In the genomic region with DNA sequence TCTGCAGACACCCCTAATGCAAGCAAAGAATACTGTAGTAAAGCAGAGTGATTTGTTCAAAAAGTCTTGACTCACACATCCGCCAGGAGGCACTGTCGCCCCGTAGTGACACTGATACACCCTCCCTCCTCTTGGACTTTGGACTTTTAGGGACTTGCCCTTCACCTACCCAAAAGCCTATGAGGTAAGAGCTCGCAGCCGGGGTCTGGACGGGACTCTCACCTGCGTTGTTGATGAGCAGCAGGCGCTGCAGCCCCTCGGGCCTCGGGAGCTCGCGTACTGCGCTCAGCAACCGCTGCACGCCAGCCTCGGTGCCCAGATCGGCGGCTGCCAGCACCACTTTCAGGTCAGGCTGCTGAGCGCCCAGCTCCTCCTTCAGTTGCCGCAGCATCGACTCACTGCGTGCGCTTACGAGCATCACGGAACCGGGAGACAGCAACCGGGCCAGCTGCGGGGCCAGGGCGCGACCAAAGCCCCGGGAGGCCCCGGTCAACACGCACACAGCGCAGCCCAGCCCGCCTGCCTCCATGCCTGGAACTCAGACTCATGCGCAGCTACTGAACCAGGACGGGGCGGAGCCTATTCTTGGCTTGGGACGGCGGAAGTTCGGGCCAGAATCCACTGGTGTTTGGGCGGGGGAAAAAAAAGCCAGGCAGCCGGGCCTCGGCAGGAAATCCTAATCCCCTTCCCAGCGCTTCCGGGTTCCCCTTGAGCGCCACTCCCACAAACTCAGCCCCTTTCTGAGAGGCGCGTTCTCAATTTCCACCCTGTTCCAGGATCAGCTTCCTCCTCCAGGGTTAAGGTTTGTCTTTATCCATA, we compare ENCODE assay signal across 8 mouse cellular contexts. TPM values are rescaled to one million over a fixed set of nuclear protein-coding genes. Genes with fewer than 3 reads are reported as not detected.
A peak's percentile ranks its signal among the peaks of the same experiment; 100 is the strongest.
DNase-seq lines count a peak whose midpoint lies in the region; ATAC-seq and TF ChIP-seq lines count a peak whose summit lies in the region.

A gene (minus strand): TSS at position 550 of the 819 bp plus-strand sequence.

- no peaks in the 10 kb centered on the region for H3K79me2 ChIP-seq in liver, adult 2 months (ENCODE audit: control insufficient read depth, insufficient read depth, low read length)
- no peaks in the 10 kb centered on the region for H3K79me2 ChIP-seq in myocyte (ENCODE audit: control insufficient read depth, insufficient read depth)

- TF ChIP-seq CTCF in liver, adult 2 months (IDR thresholded peaks at IDR 0.05; ENCODE audit: low read depth, low read length): peak; percentile 76

- peaks cover 6% of the 10 kb centered on the region for H3K36me3 ChIP-seq in heart, embryonic 11.5 days (ENCODE audit: control insufficient read depth, insufficient read depth, low read length)
- peaks cover 12% of the 10 kb centered on the region; the same call in 1 of the 2 replicates for H3K36me3 ChIP-seq in kidney, embryonic 16.5 days (ENCODE audit: insufficient read depth, low read length)
- peaks cover 6% of the 10 kb centered on the region; the same call in 1 of the 2 replicates for H3K36me3 ChIP-seq in liver, adult 2 months (ENCODE audit: control insufficient read depth, insufficient read depth, low read length)
- H3K36me3 ChIP-seq in myocyte (ENCODE audit: control insufficient read depth, insufficient read depth): no peaks in the 10 kb centered on the region
- no peaks in the 10 kb centered on the region for H3K36me3 ChIP-seq in splenic B cell, adult 2 months (ENCODE audit: control insufficient read depth, insufficient read depth, low read length, poor library complexity, severe bottlenecking)

- H3K27me3 ChIP-seq in heart, embryonic 11.5 days (ENCODE audit: control insufficient read depth, insufficient read depth, low read length): no peaks in the 10 kb centered on the region
- no peaks in the 10 kb centered on the region for H3K27me3 ChIP-seq in kidney, embryonic 16.5 days (ENCODE audit: insufficient read depth, low read length)
- no peaks in the 10 kb centered on the region for H3K27me3 ChIP-seq in liver, adult 2 months (ENCODE audit: control insufficient read depth, insufficient read depth, low read length)
- H3K27me3 ChIP-seq in myocyte (ENCODE audit: control insufficient read depth, insufficient read depth, insufficient read length): no peaks in the 10 kb centered on the region
- H3K27me3 ChIP-seq in splenic B cell, adult 2 months (ENCODE audit: control insufficient read depth, insufficient read depth, low read length, poor library complexity, severe bottlenecking): no peaks in the 10 kb centered on the region

- TF ChIP-seq POLR2A in liver, adult 2 months (IDR thresholded peaks at IDR 0.05; ENCODE audit: extremely low read depth, insufficient read depth, low read length): peak; percentile 90
- peak; percentile 97 for TF ChIP-seq POLR2A in myocyte (IDR thresholded peaks at IDR 0.05; ENCODE audit: insufficient read length, low read depth)

- H3K4me2 ChIP-seq in heart, embryonic 11.5 days: peak within 1 kb of the TSS; percentile 65
- peak within 1 kb of the TSS; percentile 57 for H3K4me2 ChIP-seq in kidney, embryonic 16.5 days (replicated peaks; ENCODE audit: low read depth, low read length)
- peak within 1 kb of the TSS; percentile 77 for H3K4me2 ChIP-seq in myocyte (ENCODE audit: low read depth)

- DNase-seq in B cell, adult 2 months: peak; percentile 81 to 84
- DNase-seq in brain, adult 2 months (ENCODE audit: low read depth, low spot score): peak; percentile 93
- peak; percentile 93 for DNase-seq in liver, adult 2 months (ENCODE audit: extremely low read depth, low read depth, low spot score)
- DNase-seq in splenic B cell, adult 2 months (ENCODE audit: low read depth, low spot score): peak; percentile 85

- peak; percentile 78 for ATAC-seq in erythroblast, adult 5-6 weeks (replicated peaks; ENCODE audit: low FRiP score, poor library complexity, severe bottlenecking)
- peak; percentile 86 for ATAC-seq in heart, embryonic 11.5 days (replicated peaks; ENCODE audit: insufficient number of reproducible peaks, low FRiP score, low TSS enrichment)
- ATAC-seq in kidney, embryonic 16.5 days (ENCODE audit: low FRiP score, low TSS enrichment): peak; percentile 93

- H3K4me1 ChIP-seq in heart, embryonic 11.5 days (ENCODE audit: control insufficient read depth, insufficient read depth, low read length): 0 out of 2 replicates have a peak, but pooled peaks cover 3% of the 10 kb centered on the region
- H3K4me1 ChIP-seq in kidney, embryonic 16.5 days (ENCODE audit: insufficient read depth, low read length): peaks cover 9% of the 10 kb centered on the region; the same call in 1 of the 2 replicates
- peaks cover 4% of the 10 kb centered on the region; the same call in 1 of the 2 replicates for H3K4me1 ChIP-seq in liver, adult 2 months (ENCODE audit: control insufficient read depth, insufficient read depth, low read length)

- under 1% methylated on average over 49 of the region's 49 CpGs for WGBS in heart, embryonic 11.5 days (ENCODE audit: insufficient replicate concordance)
- 0% methylated on average over 49 of the region's 49 CpGs for WGBS in kidney, embryonic 16.5 days
- 0% methylated on average over 49 of the region's 49 CpGs for WGBS in liver, adult 2 months

- no peaks in the 10 kb centered on the region for H3K9me3 ChIP-seq in heart, embryonic 11.5 days (replicated peaks; ENCODE audit: control insufficient read depth, low read length)
- no peaks in the 10 kb centered on the region for H3K9me3 ChIP-seq in kidney, embryonic 16.5 days (ENCODE audit: low read length)

- H3K4me3 ChIP-seq in heart, embryonic 11.5 days (ENCODE audit: low read depth, low read length): peak within 1 kb of the TSS; percentile 77
- peak within 1 kb of the TSS; percentile 87 for H3K4me3 ChIP-seq in kidney, embryonic 16.5 days (ENCODE audit: low read length)
- H3K4me3 ChIP-seq in liver, adult 2 months (ENCODE audit: insufficient read depth, low read depth, low read length): peak within 1 kb of the TSS; percentile 88
- H3K4me3 ChIP-seq in myocyte: peak within 1 kb of the TSS; percentile 38

- peak within 1 kb of the TSS; percentile 87 for H3K9ac ChIP-seq in heart, embryonic 11.5 days (ENCODE audit: low read depth, low read length)
- peak within 1 kb of the TSS; percentile 93 for H3K9ac ChIP-seq in kidney, embryonic 16.5 days (replicated peaks; ENCODE audit: low read length)
- H3K9ac ChIP-seq in liver, adult 2 months (ENCODE audit: low read depth, low read length): peak within 1 kb of the TSS; percentile 97

- peak within 1 kb of the TSS; percentile 86 for H3K27ac ChIP-seq in heart, embryonic 11.5 days (ENCODE audit: low read depth, low read length)
- H3K27ac ChIP-seq in kidney, embryonic 16.5 days (ENCODE audit: low read length): peak within 1 kb of the TSS; percentile 89
- H3K27ac ChIP-seq in liver, adult 2 months (replicated peaks; ENCODE audit: insufficient read depth, low read depth, low read length): peak within 1 kb of the TSS; percentile 97

- peak within 1 kb of the TSS; percentile 100 for H3ac ChIP-seq in myocyte (ENCODE audit: control insufficient read depth, insufficient read length)

TF ChIP-seq in myocyte, 11 proteins besides CTCF, POLR2A, EP300 and RAD21:
- TF ChIP-seq POLR2AphosphoS2 (IDR thresholded peaks at IDR 0.05; ENCODE audit: insufficient read length, low read depth) (peak; percentile 91), REST (IDR thresholded peaks at IDR 0.05; ENCODE audit: insufficient read depth, insufficient read length) (no peak), SRF (IDR thresholded peaks at IDR 0.05; ENCODE audit: control insufficient read depth, insufficient read length, low read depth) (peak; percentile 26)

RNA-seq across cellular contexts. Expression of the gene that starts here (rescaled TPM):
- 0.58 and 3.3 TPM in 2 replicates for total RNA-seq in erythroblast, adult 5-6 weeks (2015; ENCODE audit: low replicate concordance)
- total RNA-seq in erythroblast, adult 5-6 weeks (2017; ENCODE audit: low replicate concordance): 1.4 and 6.6 TPM in 2 replicates
- 59.8 and 82.7 TPM in 2 replicates for polyA plus RNA-seq in heart, embryonic 11.5 days (2014; fragmentation: Nextera tagmentation; extraction: Ambion mirVana)
- polyA plus RNA-seq in kidney, embryonic 16.5 days (2015; fragmentation: Nextera tagmentation; extraction: Ambion mirVana): 75.8 and 81.1 TPM in 2 replicates
- 143 and 164 TPM in 2 replicates for total RNA-seq in liver, adult 2 months (2014; rRNA removed)
- 53.2 and 68.0 TPM in 2 replicates for polyA plus RNA-seq in liver, adult 2 months (2012; rRNA removed)
- polyA plus RNA-seq in myocyte (2012; fragmentation: generic; extraction: Trizol): 72.4 TPM

Comparison
In these comparisons a context has a peak if more than half of its experiments do, and no peak if none do; other contexts are left out.
1. Peak in every context shown above with its lines: DNase-seq, ATAC-seq, H3K4me3 ChIP-seq and H3K27ac ChIP-seq.
2. RNA of the gene that starts here (total RNA-seq): 143 to 164 TPM in liver, adult 2 months; 0.58 to 6.6 TPM in erythroblast, adult 5-6 weeks; every median in the first group is over 10 times any median in the second.
3. H3K4me3 ChIP-seq: peak in every context shown above with its lines; median percentile 88 in liver, adult 2 months; 87 in kidney, embryonic 16.5 days; 77 in heart, embryonic 11.5 days; 38 in myocyte.